Mouse (Mus musculus) thymus, postnatal 4 days (tissue): ENCODE data around the gene Srl.
"Not testable (repeated sequence)": the region's sequence is repeated elsewhere in the genome, so short reads cannot be mapped to it uniquely, and the experiment has no call there.

ENCODE experiments used
- DNase-seq: peaks from one replicate; pipeline ENCODE4 v3.0.0; 2021

The Srl gene

GRCm38 (mm10) chr16:4541501-4542198 is at the start of gene Srl:
Gene Srl, minus strand, starts transcription at chr16:4541816.
- DNase-seq: peak; percentile 99

GRCm38 (mm10) chr16:4590236-4590635 is 48.6 kb upstream of the Srl start:
- DNase-seq: no peak

GRCm38 (mm10) chr16:4587516-4588210 is 46.0 kb upstream of the Srl start:
- DNase-seq: no peak

GRCm38 (mm10) chr16:4586531-4587123 is 45.0 kb upstream of the Srl start:
- peak; percentile 98 for DNase-seq

- no peak for DNase-seq
Observed at GRCm38 (mm10) chr16:4585642-4586530, 44.3 kb upstream of the Srl start.

- DNase-seq: no peak
Observed at GRCm38 (mm10) chr16:4584438-4584837, 42.8 kb upstream of the Srl start.

GRCm38 (mm10) chr16:4583807-4584206 is 42.2 kb upstream of the Srl start:
- no peak for DNase-seq

- DNase-seq: not testable (repeated sequence)
Observed at GRCm38 (mm10) chr16:4581179-4581578, 39.6 kb upstream of the Srl start.

GRCm38 (mm10) chr16:4578630-4579029 is 37.0 kb upstream of the Srl start:
- no peak for DNase-seq

- DNase-seq: peak; percentile 35
Observed at GRCm38 (mm10) chr16:4576873-4577272, 35.3 kb upstream of the Srl start.

GRCm38 (mm10) chr16:4576038-4576437 is 34.4 kb upstream of the Srl start:
- no peak for DNase-seq

GRCm38 (mm10) chr16:4570737-4571136 is 29.1 kb upstream of the Srl start:
- DNase-seq: no peak

GRCm38 (mm10) chr16:4567912-4568311 is 26.3 kb upstream of the Srl start:
- peak; percentile 94 for DNase-seq

GRCm38 (mm10) chr16:4560145-4560952 is 18.7 kb upstream of the Srl start:
- DNase-seq: peak; percentile 88

GRCm38 (mm10) chr16:4559715-4560144 is 18.1 kb upstream of the Srl start, which contains the start of gene Tfap4:
Gene Tfap4, minus strand, starts transcription at chr16:4559854.
- DNase-seq: peak; percentile 90

GRCm38 (mm10) chr16:4558980-4559631 is 17.5 kb upstream of the Srl start:
- peak; percentile 72 for DNase-seq

GRCm38 (mm10) chr16:4558384-4558979 is 16.9 kb upstream of the Srl start:
- DNase-seq: peak; percentile 92

GRCm38 (mm10) chr16:4557949-4558348 is 16.3 kb upstream of the Srl start:
- DNase-seq: peak; percentile 79

GRCm38 (mm10) chr16:4557085-4557484 is 15.5 kb upstream of the Srl start:
- no peak for DNase-seq

- no peak for DNase-seq
Observed at GRCm38 (mm10) chr16:4555555-4555954, 13.9 kb upstream of the Srl start.
